Mouse (Mus musculus): Measurements from ENCODE around the gene Slc35g2. TPM values are rescaled to one million over a fixed set of nuclear protein-coding genes. Genes with fewer than 3 reads are reported as not detected.

Slc35g2 gene
- polyA plus RNA-seq, 1 experiment from 2014 or later = 5.5 TPM

- no peaks in the 10 kb centered on the region for H3K36me3 ChIP-seq
- peaks cover 13% of the 10 kb centered on the region for H3K4me1 ChIP-seq
- ATAC-seq (ENCODE audit: insufficient number of reproducible peaks, insufficient read depth, low FRiP score, low TSS enrichment, low read depth) = no peak
- H3K27ac ChIP-seq = no peak overlapping the region
- no peak overlapping the region for H3K9ac ChIP-seq
- H3K4me2 ChIP-seq = no peak overlapping the region
- H3K9me3 ChIP-seq = no peaks in the 10 kb centered on the region
- WGBS = 74% methylated on average over 4 of the region's 4 CpGs
- no peak overlapping the region for H3K4me3 ChIP-seq
- no peaks in the 10 kb centered on the region for H3K27me3 ChIP-seq
Observed at GRCm38 (mm10) chr9:100584031-100584430, 13.1 kb upstream of the Slc35g2 start.

DNA sequence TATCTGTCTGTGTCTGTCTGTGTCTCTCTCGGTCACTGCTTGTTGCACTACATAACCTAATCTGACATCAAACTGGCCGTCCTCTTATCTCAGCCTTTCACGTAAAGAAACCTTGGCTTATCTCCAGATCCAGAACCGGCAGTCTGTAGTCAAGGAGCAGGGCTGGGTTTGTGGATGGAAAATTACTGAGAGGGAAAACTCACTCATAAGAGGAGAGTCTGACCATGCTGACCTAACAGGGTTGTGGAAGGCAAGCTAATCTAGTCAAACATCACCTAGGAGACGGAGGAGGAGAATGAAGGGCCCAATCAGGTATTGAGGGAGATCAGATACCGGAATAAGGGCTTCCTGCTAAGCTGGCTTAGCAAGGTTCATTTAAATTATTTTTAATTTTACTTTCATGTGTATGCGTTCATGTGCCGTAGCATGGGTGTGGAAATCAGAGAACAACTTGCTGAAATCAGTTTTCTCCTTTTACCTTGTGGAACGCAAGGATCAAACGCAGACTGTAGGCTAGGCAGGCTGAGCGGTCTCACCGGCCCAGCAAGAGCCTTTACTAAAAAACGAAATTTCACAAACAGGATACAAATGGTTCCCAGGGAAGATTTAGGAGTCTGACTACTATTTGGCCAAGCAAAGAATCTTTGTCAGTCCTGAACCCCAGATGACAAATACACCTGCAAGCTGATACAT is 12.1 kb upstream of the Slc35g2 start:
- ATAC-seq (ENCODE audit: insufficient number of reproducible peaks, insufficient read depth, low FRiP score, low TSS enrichment, low read depth) = no peak
- H3K36me3 ChIP-seq = no peaks in the 10 kb centered on the region
- WGBS = 53% methylated on average over 13 of the region's 13 CpGs
- no peak overlapping the region for H3K4me3 ChIP-seq
- peaks cover 13% of the 10 kb centered on the region for H3K4me1 ChIP-seq
- H3K27ac ChIP-seq = peak overlapping the region; percentile 57
- no peaks in the 10 kb centered on the region for H3K9me3 ChIP-seq
- H3K4me2 ChIP-seq = no peak overlapping the region
- no peak overlapping the region for H3K9ac ChIP-seq
- H3K27me3 ChIP-seq = no peaks in the 10 kb centered on the region

- ATAC-seq (ENCODE audit: insufficient number of reproducible peaks, insufficient read depth, low FRiP score, low TSS enrichment, low read depth) = peak; percentile 26; the same call in 1 of the 2 replicates
- Histone ChIP-seq H3K9me3 (no peaks in the 10 kb centered on the region), H3K4me3 (no peak overlapping the region), H3K36me3 (no peaks in the 10 kb centered on the region), H3K27ac (0 out of 2 replicates have a peak overlapping the region, but pooled peaks have one; percentile 39), H3K9ac (no peak overlapping the region), H3K27me3 (no peaks in the 10 kb centered on the region), H3K4me2 (no peak overlapping the region), H3K4me1 (peaks cover 13% of the 10 kb centered on the region)
- 39% methylated on average over 13 of the region's 13 CpGs for WGBS
Observed at GRCm38 (mm10) chr9:100581543-100582492, 10.9 kb upstream of the Slc35g2 start.

DNA sequence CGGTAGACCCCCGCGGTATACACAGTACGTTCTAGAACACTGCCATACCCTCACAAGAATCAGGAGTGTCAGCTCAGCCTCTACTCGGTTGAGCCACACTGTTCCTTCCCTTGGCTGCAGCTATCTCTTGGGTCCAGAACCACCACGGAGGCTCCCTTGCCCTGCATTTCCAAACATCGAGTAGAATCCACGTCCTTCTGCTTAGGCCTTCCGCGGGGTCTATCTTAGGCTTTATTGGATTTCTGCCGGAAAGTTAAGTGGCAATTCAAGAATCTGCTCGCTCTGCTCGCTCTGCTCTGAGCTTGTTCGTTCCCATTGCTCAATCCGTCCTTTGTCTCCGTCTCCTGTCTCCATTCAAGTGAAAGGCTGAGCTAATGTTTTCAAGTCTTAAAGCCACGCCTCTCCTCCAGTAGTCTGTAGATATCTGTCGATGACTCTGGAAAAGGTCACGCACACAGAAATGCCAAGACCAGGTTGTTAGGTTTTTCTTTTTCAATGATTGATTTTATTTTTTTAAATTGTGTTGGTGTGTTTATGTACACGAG is 9.4 kb upstream of the Slc35g2 start:
- no peak overlapping the region for H3K9ac ChIP-seq
- H3K4me1 ChIP-seq = peaks cover 13% of the 10 kb centered on the region
- H3K4me2 ChIP-seq = no peak overlapping the region
- ATAC-seq (ENCODE audit: insufficient number of reproducible peaks, insufficient read depth, low FRiP score, low TSS enrichment, low read depth) = no peak
- 63% methylated on average over 20 of the region's 20 CpGs for WGBS
- no peaks in the 10 kb centered on the region for H3K27me3 ChIP-seq
- no peaks in the 10 kb centered on the region for H3K36me3 ChIP-seq
- no peaks in the 10 kb centered on the region for H3K9me3 ChIP-seq
- H3K4me3 ChIP-seq = no peak overlapping the region
- H3K27ac ChIP-seq = no peak overlapping the region

DNA sequence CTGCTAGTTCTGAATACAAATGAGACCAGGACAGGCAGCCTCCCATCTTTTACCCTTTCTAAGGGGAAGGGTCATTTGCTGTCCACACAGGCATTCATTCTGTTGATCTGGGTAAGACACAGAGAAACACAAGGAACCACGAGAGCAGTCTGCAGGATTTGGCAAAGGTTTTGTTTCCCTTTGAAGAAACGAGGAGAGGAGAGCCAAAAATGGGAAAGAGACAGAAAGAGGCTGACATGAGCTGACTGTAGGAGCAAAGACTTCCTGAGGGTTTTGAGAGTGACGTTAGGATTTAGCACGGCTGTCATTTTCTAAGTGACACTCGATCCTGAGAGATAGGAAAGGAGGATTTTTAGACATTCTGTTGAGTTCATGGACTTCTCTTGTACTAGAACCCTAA is 3.1 kb upstream of the Slc35g2 start:
- Histone ChIP-seq H3K9me3 (no peaks in the 10 kb centered on the region), H3K4me2 (no peak overlapping the region), H3K4me1 (peaks cover 5% of the 10 kb centered on the region; the same call in 1 of the 2 replicates), H3K4me3 (no peak overlapping the region), H3K27ac (no peak overlapping the region), H3K9ac (no peak overlapping the region), H3K27me3 (0 out of 2 replicates have a peak, but pooled peaks cover 3% of the 10 kb centered on the region), H3K36me3 (no peaks in the 10 kb centered on the region)
- WGBS = 41% methylated on average over 5 of the region's 5 CpGs
- no peak for ATAC-seq (ENCODE audit: insufficient number of reproducible peaks, insufficient read depth, low FRiP score, low TSS enrichment, low read depth)

GRCm38 (mm10) chr9:100573300-100573699 is 2.4 kb upstream of the Slc35g2 start:
- no peak overlapping the region for H3K27ac ChIP-seq
- H3K36me3 ChIP-seq = no peaks in the 10 kb centered on the region
- H3K27me3 ChIP-seq = 0 out of 2 replicates have a peak, but pooled peaks cover 3% of the 10 kb centered on the region
- no peak overlapping the region for H3K4me2 ChIP-seq
- no peak for ATAC-seq (ENCODE audit: insufficient number of reproducible peaks, insufficient read depth, low FRiP score, low TSS enrichment, low read depth)
- H3K9me3 ChIP-seq = no peaks in the 10 kb centered on the region
- H3K4me1 ChIP-seq = peaks cover 5% of the 10 kb centered on the region; the same call in 1 of the 2 replicates
- no peak overlapping the region for H3K9ac ChIP-seq
- WGBS = 75% methylated on average over 2 of the region's 2 CpGs
- no peak overlapping the region for H3K4me3 ChIP-seq

GRCm38 (mm10) chr9:100571511-100571910 is 621 bp upstream of the Slc35g2 start:
- peaks cover 5% of the 10 kb centered on the region; the same call in 1 of the 2 replicates for H3K4me1 ChIP-seq
- peak overlapping the region; percentile 88 for H3K4me2 ChIP-seq
- no peaks in the 10 kb centered on the region for H3K36me3 ChIP-seq
- H3K27me3 ChIP-seq = 0 out of 2 replicates have a peak, but pooled peaks cover 3% of the 10 kb centered on the region
- WGBS = 76% methylated on average over 1 of the region's 1 CpGs
- peak overlapping the region; percentile 74; the same call in 1 of the 2 replicates for H3K4me3 ChIP-seq
- no peak for ATAC-seq (ENCODE audit: insufficient number of reproducible peaks, insufficient read depth, low FRiP score, low TSS enrichment, low read depth)
- H3K27ac ChIP-seq = no peak overlapping the region
- H3K9me3 ChIP-seq = no peaks in the 10 kb centered on the region
- no peak overlapping the region for H3K9ac ChIP-seq

GRCm38 (mm10) chr9:100569798-100570625 is 878 bp downstream of the Slc35g2 start:
- no peak overlapping the region for H3K27ac ChIP-seq
- H3K9me3 ChIP-seq = no peaks in the 10 kb centered on the region
- peak overlapping the region; percentile 78 for H3K9ac ChIP-seq
- peak overlapping the region; percentile 88 for H3K4me2 ChIP-seq
- ATAC-seq (ENCODE audit: insufficient number of reproducible peaks, insufficient read depth, low FRiP score, low TSS enrichment, low read depth) = no peak
- peak overlapping the region; percentile 74 for H3K4me3 ChIP-seq
- H3K36me3 ChIP-seq = no peaks in the 10 kb centered on the region
- H3K27me3 ChIP-seq = 0 out of 2 replicates have a peak, but pooled peaks cover 3% of the 10 kb centered on the region
- H3K4me1 ChIP-seq = peaks cover 5% of the 10 kb centered on the region; the same call in 1 of the 2 replicates
- WGBS = 8% methylated on average over 32 of the region's 32 CpGs

DNA sequence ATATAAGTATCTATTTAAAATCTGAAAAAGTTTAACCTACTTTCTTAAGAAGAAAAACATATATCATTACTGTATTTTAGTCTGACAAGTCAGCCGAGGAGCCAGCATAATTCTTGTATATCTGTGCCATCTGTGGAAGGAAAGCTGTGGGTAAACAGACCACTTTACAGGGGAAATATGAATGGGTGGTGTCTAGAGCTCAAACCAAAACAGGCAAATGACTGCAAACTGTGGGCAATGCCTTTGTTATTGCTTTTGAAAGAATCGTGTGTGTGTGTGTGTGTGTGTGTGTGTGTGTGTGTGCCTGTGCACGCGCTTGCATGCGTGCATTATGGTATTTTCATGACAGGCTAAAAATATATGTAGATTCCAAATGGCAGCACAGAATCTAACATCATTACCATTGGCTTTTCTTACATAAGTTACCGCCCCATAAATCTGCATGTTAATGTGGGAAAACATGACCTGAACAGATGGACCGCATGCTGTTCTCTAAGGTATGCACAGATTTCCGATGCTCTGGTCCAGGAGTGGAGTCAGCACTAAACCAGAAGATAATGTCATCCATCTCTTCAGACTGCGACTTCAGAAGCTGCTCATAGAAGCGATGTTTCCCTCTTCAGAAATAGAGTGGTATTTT is 10.5 kb downstream of the Slc35g2 start:
- 81% methylated on average over 10 of the region's 10 CpGs for WGBS
- no peaks in the 10 kb centered on the region for H3K9me3 ChIP-seq
- peaks cover 7% of the 10 kb centered on the region for H3K4me1 ChIP-seq
- H3K27me3 ChIP-seq = no peaks in the 10 kb centered on the region
- no peak overlapping the region for H3K4me3 ChIP-seq
- ATAC-seq (ENCODE audit: insufficient number of reproducible peaks, insufficient read depth, low FRiP score, low TSS enrichment, low read depth) = no peak
- no peak overlapping the region for H3K9ac ChIP-seq
- no peak overlapping the region for H3K27ac ChIP-seq
- no peaks in the 10 kb centered on the region for H3K36me3 ChIP-seq
- no peak overlapping the region for H3K4me2 ChIP-seq

DNA sequence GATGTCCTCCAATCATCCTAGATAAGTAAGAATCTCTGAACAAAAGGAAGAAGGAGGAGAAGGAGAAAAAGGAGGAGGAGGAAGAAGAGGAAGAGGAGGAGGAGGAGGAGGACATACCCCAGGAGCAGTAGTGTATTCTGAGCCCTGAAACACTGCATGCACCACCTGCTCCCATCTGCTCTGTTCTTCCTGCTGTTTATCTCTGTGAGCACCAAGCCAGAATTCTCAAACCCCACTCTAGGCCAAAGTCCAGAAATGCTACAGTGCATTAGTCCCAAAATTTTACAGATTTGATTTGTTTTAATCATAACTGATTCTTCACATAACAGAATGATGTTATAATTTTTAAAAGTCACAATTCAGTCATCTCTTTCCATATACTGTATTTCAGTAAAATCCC is 11.9 kb downstream of the Slc35g2 start:
- Histone ChIP-seq H3K9ac (no peak overlapping the region), H3K4me1 (peaks cover 10% of the 10 kb centered on the region), H3K4me2 (no peak overlapping the region), H3K36me3 (no peaks in the 10 kb centered on the region), H3K27me3 (no peaks in the 10 kb centered on the region), H3K4me3 (no peak overlapping the region), H3K27ac (no peak overlapping the region), H3K9me3 (no peaks in the 10 kb centered on the region)
- ATAC-seq (ENCODE audit: insufficient number of reproducible peaks, insufficient read depth, low FRiP score, low TSS enrichment, low read depth) = no peak

Data from embryonic facial prominence, embryonic 13.5 days (tissue).